Mouse (Mus musculus) neural tube, embryonic 13.5 days (tissue): Measurements from ENCODE around the gene Strada. TPM values are rescaled to one million over a fixed set of nuclear protein-coding genes. Genes with fewer than 3 reads are reported as not detected.
A peak's percentile ranks its signal among the peaks of the same experiment; 100 is the strongest.

Source experiments
- ATAC-seq: fragments of 200-750 bp; cut with Nextera tagmentation; 2 replicates; pipeline ENCODE4 v1.8.0; 2017; ENCODE audit warnings: low read depth, mild to moderate bottlenecking, moderate TSS enrichment, moderate library complexity
- H3K27ac ChIP-seq: fragments of 300-500 bp; sonication (generic); replicated peaks from 2 replicates; pipeline ENCODE4 v1.5.1; 2015; ENCODE audit warnings: moderate library complexity, mild to moderate bottlenecking, inconsistent platforms
- H3K27me3 ChIP-seq: fragments of 300-500 bp; sonication (generic); 2 replicates; pipeline ENCODE4 v1.6.1; 2015; ENCODE audit warnings: mild to moderate bottlenecking, inconsistent platforms
- H3K36me3 ChIP-seq: fragments of 300-500 bp; sonication (generic); 2 replicates; pipeline ENCODE4 v1.6.1; 2015; ENCODE audit warnings: mild to moderate bottlenecking, inconsistent platforms
- H3K4me1 ChIP-seq: fragments of 300-500 bp; sonication (generic); replicated peaks from 2 replicates; pipeline ENCODE4 v1.6.1; 2015; ENCODE audit warnings: inconsistent platforms
- H3K4me2 ChIP-seq: fragments of 300-500 bp; sonication (generic); 2 replicates; pipeline ENCODE4 v1.6.1; 2015; ENCODE audit warnings: inconsistent platforms, mild to moderate bottlenecking, moderate library complexity
- H3K4me3 ChIP-seq: fragments of 300-500 bp; sonication (generic); 2 replicates; pipeline ENCODE4 v1.5.1; 2015; ENCODE audit warnings: mild to moderate bottlenecking, inconsistent platforms
- H3K9ac ChIP-seq: fragments of 300-500 bp; sonication (generic); 2 replicates; pipeline ENCODE4 v1.6.1; 2015; ENCODE audit warnings: moderate library complexity, mild to moderate bottlenecking, inconsistent platforms
- H3K9me3 ChIP-seq: fragments of 300-500 bp; sonication (generic); 2 replicates; pipeline ENCODE4 v1.6.1; 2016; ENCODE audit warnings: inconsistent platforms
- WGBS: fragments of 180-500 bp; shearing (Covaris S2); methylation state at CpG from one replicate; pipeline ENCODE4 v1.1.7; 2015; 5-methylcytosine and 5-hydroxymethylcytosine counted together
- polyA plus RNA-seq: library from polyadenylated mRNA; unstranded; fragments of >200 nt; fragmentation: Nextera tagmentation; extraction: Ambion mirVana; gene quantifications from 2 replicates; pipeline ENCODE4 v1.2.1, GENCODE M21; 2015

The Strada gene
- polyA plus RNA-seq, 1 experiment from 2014 or later = 32.8 TPM

- Histone ChIP-seq H3K27me3 (no peaks in the 10 kb centered on the region), H3K9ac (peak overlapping the region; percentile 97), H3K36me3 (peaks cover 52% of the 10 kb centered on the region), H3K4me2 (peak overlapping the region; percentile 89), H3K4me3 (peak overlapping the region; percentile 78), H3K27ac (peak overlapping the region; percentile 99), H3K4me1 (peaks cover 56% of the 10 kb centered on the region), H3K9me3 (no peaks in the 10 kb centered on the region)
- under 1% methylated on average over 86 of the region's 106 CpGs for WGBS
- ATAC-seq = peak; percentile 64
These were observed 41.8 kb downstream of the Strada start for GRCm38 (mm10) chr11:106159921-106160840.

- peaks cover 52% of the 10 kb centered on the region for H3K36me3 ChIP-seq
- peak overlapping the region; percentile 97 for H3K9ac ChIP-seq
- peaks cover 56% of the 10 kb centered on the region for H3K4me1 ChIP-seq
- no peaks in the 10 kb centered on the region for H3K27me3 ChIP-seq
- H3K4me3 ChIP-seq = peak overlapping the region; percentile 78
- H3K27ac ChIP-seq = peak overlapping the region; percentile 99
- WGBS = under 1% methylated on average over 21 of the region's 25 CpGs
- peak overlapping the region; percentile 89 for H3K4me2 ChIP-seq
- no peaks in the 10 kb centered on the region for H3K9me3 ChIP-seq
- peak; percentile 67 for ATAC-seq
These were observed 42.6 kb downstream of the Strada start for GRCm38 (mm10) chr11:106159216-106159920.

GRCm38 (mm10) chr11:106158930-106159215 is 43.1 kb downstream of the Strada start:
- Histone ChIP-seq H3K27ac (peak overlapping the region; percentile 99), H3K36me3 (peaks cover 52% of the 10 kb centered on the region), H3K9me3 (no peaks in the 10 kb centered on the region), H3K4me1 (peaks cover 56% of the 10 kb centered on the region), H3K9ac (peak overlapping the region; percentile 97), H3K27me3 (no peaks in the 10 kb centered on the region), H3K4me3 (peak overlapping the region; percentile 78), H3K4me2 (peak overlapping the region; percentile 89)
- WGBS = 37% methylated on average over 9 of the region's 9 CpGs
- peak; percentile 4 for ATAC-seq

GRCm38 (mm10) chr11:106158081-106158929 is 43.7 kb downstream of the Strada start:
- ATAC-seq = no peak
- Histone ChIP-seq H3K9ac (peak overlapping the region; percentile 97), H3K36me3 (peaks cover 52% of the 10 kb centered on the region), H3K4me3 (peak overlapping the region; percentile 78), H3K4me2 (peak overlapping the region; percentile 89), H3K4me1 (peaks cover 56% of the 10 kb centered on the region), H3K9me3 (no peaks in the 10 kb centered on the region), H3K27me3 (no peaks in the 10 kb centered on the region), H3K27ac (peak overlapping the region; percentile 99)
- 52% methylated on average over 14 of the region's 14 CpGs for WGBS

- peaks cover 58% of the 10 kb centered on the region for H3K36me3 ChIP-seq
- no peaks in the 10 kb centered on the region for H3K9me3 ChIP-seq
- no peak for ATAC-seq
- no peak overlapping the region for H3K4me3 ChIP-seq
- WGBS = 88% methylated on average over 7 of the region's 7 CpGs
- H3K9ac ChIP-seq = 0 out of 2 replicates have a peak overlapping the region, but pooled peaks have one; percentile 12
- no peak overlapping the region for H3K4me2 ChIP-seq
- peaks cover 56% of the 10 kb centered on the region for H3K4me1 ChIP-seq
- H3K27ac ChIP-seq = no peak overlapping the region
- no peaks in the 10 kb centered on the region for H3K27me3 ChIP-seq
These were observed 44.8 kb downstream of the Strada start for GRCm38 (mm10) chr11:106157154-106157553.

GRCm38 (mm10) chr11:106156257-106156656 is 45.7 kb downstream of the Strada start:
- peaks cover 67% of the 10 kb centered on the region for H3K36me3 ChIP-seq

GRCm38 (mm10) chr11:106155761-106156160 is 46.2 kb downstream of the Strada start:
- peaks cover 43% of the 10 kb centered on the region for H3K4me1 ChIP-seq
- H3K36me3 ChIP-seq = peaks cover 72% of the 10 kb centered on the region
- 0 out of 2 replicates have a peak overlapping the region, but pooled peaks have one; percentile 38 for H3K27ac ChIP-seq
- ATAC-seq = no peak
- H3K9ac ChIP-seq = 0 out of 2 replicates have a peak overlapping the region, but pooled peaks have one; percentile 17
- no peak overlapping the region for H3K4me2 ChIP-seq
- no peaks in the 10 kb centered on the region for H3K27me3 ChIP-seq
- WGBS = 69% methylated on average over 3 of the region's 3 CpGs
- no peaks in the 10 kb centered on the region for H3K9me3 ChIP-seq
- no peak overlapping the region for H3K4me3 ChIP-seq

More at GRCm38 (mm10) chr11:106156257-106156656, 45.7 kb downstream of the Strada start:
- Histone ChIP-seq H3K4me1 (peaks cover 48% of the 10 kb centered on the region), H3K27ac (no peak overlapping the region), H3K27me3 (no peaks in the 10 kb centered on the region), H3K4me2 (no peak overlapping the region), H3K9me3 (no peaks in the 10 kb centered on the region), H3K4me3 (no peak overlapping the region), H3K9ac (no peak overlapping the region)
- no peak for ATAC-seq
- WGBS = 82% methylated on average over 1 of the region's 1 CpGs

- peaks cover 39% of the 10 kb centered on the region for H3K4me1 ChIP-seq
- H3K4me3 ChIP-seq = no peak overlapping the region
- whole genome bisulfite sequencing = 63% methylated on average over 2 of the region's 2 CpGs
- H3K4me2 ChIP-seq = no peak overlapping the region
- ATAC-seq = no peak
- H3K27me3 ChIP-seq = no peaks in the 10 kb centered on the region
- H3K9me3 ChIP-seq = no peaks in the 10 kb centered on the region
- H3K9ac ChIP-seq = 0 out of 2 replicates have a peak overlapping the region, but pooled peaks have one; percentile 17
- peaks cover 82% of the 10 kb centered on the region for H3K36me3 ChIP-seq
- H3K27ac ChIP-seq = 0 out of 2 replicates have a peak overlapping the region, but pooled peaks have one; percentile 10
These were observed 47.2 kb downstream of the Strada start for GRCm38 (mm10) chr11:106154770-106155169.

GRCm38 (mm10) chr11:106154091-106154490 is 47.9 kb downstream of the Strada start:
- ATAC-seq = no peak
- no peaks in the 10 kb centered on the region for H3K9me3 ChIP-seq
- H3K4me1 ChIP-seq = peaks cover 34% of the 10 kb centered on the region
- peak overlapping the region; percentile 42; the same call in 1 of the 2 replicates for H3K27ac ChIP-seq
- peaks cover 89% of the 10 kb centered on the region for H3K36me3 ChIP-seq
- H3K4me3 ChIP-seq = no peak overlapping the region
- H3K27me3 ChIP-seq = no peaks in the 10 kb centered on the region
- WGBS = 85% methylated on average over 5 of the region's 5 CpGs
- no peak overlapping the region for H3K9ac ChIP-seq
- H3K4me2 ChIP-seq = no peak overlapping the region

GRCm38 (mm10) chr11:106152132-106152531 is 49.8 kb downstream of the Strada start:
- Histone ChIP-seq H3K9me3 (no peaks in the 10 kb centered on the region), H3K4me1 (peaks cover 15% of the 10 kb centered on the region), H3K27ac (no peak overlapping the region), H3K4me2 (no peak overlapping the region), H3K27me3 (no peaks in the 10 kb centered on the region), H3K36me3 (peaks cover 91% of the 10 kb centered on the region), H3K9ac (no peak overlapping the region), H3K4me3 (no peak overlapping the region)
- 77% methylated on average over 8 of the region's 8 CpGs for WGBS
- ATAC-seq = no peak

- no peak overlapping the region for H3K27ac ChIP-seq
- H3K27me3 ChIP-seq = no peaks in the 10 kb centered on the region
These were observed 50.7 kb downstream of the Strada start for GRCm38 (mm10) chr11:106151219-106151618.

More at GRCm38 (mm10) chr11:106151219-106151618, 50.7 kb downstream of the Strada start:
- H3K4me2 ChIP-seq = no peak overlapping the region
- ATAC-seq = no peak
- peaks cover 89% of the 10 kb centered on the region for H3K36me3 ChIP-seq
- H3K4me3 ChIP-seq = no peak overlapping the region
- WGBS = 86% methylated on average over 3 of the region's 3 CpGs
- H3K4me1 ChIP-seq = peaks cover 6% of the 10 kb centered on the region
- H3K9ac ChIP-seq = no peak overlapping the region
- H3K9me3 ChIP-seq = no peaks in the 10 kb centered on the region
